In the genomic region with DNA sequence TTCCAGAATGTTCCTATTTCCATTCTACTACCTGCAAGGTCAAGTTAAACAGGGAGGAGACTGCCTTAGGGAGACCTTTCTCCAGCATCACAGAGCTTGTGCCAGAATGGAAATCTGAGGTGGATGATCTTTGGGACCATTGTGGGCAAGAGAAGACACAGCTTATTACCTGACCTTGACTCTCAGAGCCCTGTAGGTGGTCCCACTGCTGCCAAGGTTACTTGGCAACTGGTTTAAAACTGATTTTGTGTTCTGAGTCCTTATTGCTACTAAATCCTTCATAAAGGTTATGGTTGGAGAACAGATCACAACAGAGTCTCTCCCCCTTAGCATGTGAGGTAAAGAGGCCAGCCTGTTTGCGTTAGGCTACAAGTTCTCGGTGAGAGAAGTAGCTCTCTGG, we compare ENCODE assay signal across 15 mouse cellular contexts.
DNase-seq lines count a peak whose midpoint lies in the region; ATAC-seq lines count a peak whose summit lies in the region.
"Had no signal": no experiment of that assay in that cellular context is flagged by ENCODE, and none has a peak within 500 bp of the region (broad histone marks: within the 10 kb centered on the region; RNA-seq: fewer than 3 reads in every experiment).

No protein-coding gene starts in this region.

- peak; percentile 36 for DNase-seq in cerebellum, adult 11 months
- peak; percentile 8 for DNase-seq in kidney, adult 9 months
- no peak for DNase-seq in kidney, postnatal 10 days
- peak; percentile 50 for DNase-seq in cerebellum, adult 9-11 months
- DNase-seq in cerebellum, postnatal 25 days = peak; percentile 33 to 61
- no peak for DNase-seq in gastrocnemius, postnatal 36 days
- DNase-seq in lung, postnatal 25 days (ENCODE audit: low spot score) = no peak
- DNase-seq: adrenal gland, adult 8-10 months; adrenal gland, postnatal 36 days; gastrocnemius, postnatal 25 days; heart, adult 11 months had no signal

- intact Hi-C loops in gastrocnemius, postnatal 36 days (cut with DNase I) = no loop called here

- no peak for ATAC-seq in cerebellum, adult (ENCODE audit: insufficient number of reproducible peaks, low FRiP score, low TSS enrichment)
- ATAC-seq: activated CD4-positive, CD25-positive, alpha-beta regulatory T cell, adult 4 months; forebrain, embryonic 15.5 days; intestine, postnatal 0 days had no signal

Comparison
In these comparisons a context has a peak if more than half of its experiments do, and no peak if none do; other contexts are left out.
1. DNase-seq: peak in cerebellum, adult 11 months (single experiment), kidney, adult 9 months (single experiment), cerebellum, adult 9-11 months (single experiment) and cerebellum, postnatal 25 days (2 of 2); none in kidney, postnatal 10 days (single experiment), gastrocnemius, postnatal 36 days (0 of 2) and lung, postnatal 25 days (single experiment).